Mouse (Mus musculus): Measurements from ENCODE around the gene Thnsl1. TPM values are rescaled to one million over a fixed set of nuclear protein-coding genes. Genes with fewer than 3 reads are reported as not detected.

The Thnsl1 gene
- polyA plus RNA-seq, 1 experiment from 2014 or later: 20.9 TPM

DNA sequence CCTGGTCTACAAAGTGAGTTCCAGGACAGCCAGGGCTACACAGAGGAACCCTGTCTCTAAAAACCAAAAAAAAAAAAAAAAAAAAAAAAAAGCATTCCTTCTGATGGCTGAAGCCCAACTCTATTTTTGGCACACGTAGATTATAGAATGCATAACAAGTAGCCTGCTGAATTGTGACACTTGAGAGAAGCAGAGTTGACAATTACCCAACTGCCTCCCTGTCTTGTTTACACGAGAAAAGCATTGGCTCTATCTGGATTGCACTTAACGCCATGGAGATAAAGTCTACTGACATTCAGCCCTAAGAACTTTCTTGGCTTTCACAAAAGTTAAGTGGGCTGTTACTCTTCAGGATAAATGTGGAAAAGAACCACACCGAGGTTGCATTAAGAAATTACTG is 39.5 kb downstream of the Thnsl1 start:
- H3K9me3 ChIP-seq: no peaks in the 10 kb centered on the region
- H3K27me3 ChIP-seq: no peaks in the 10 kb centered on the region
- H3K9ac ChIP-seq (replicated peaks): no peak overlapping the region
- H3K4me2 ChIP-seq (replicated peaks): no peak overlapping the region
- no peak overlapping the region for H3K27ac ChIP-seq (replicated peaks)
- ATAC-seq (ENCODE audit: low FRiP score, low read depth): no peak
- WGBS: 89% methylated on average over 4 of the region's 4 CpGs
- no peak overlapping the region for H3K4me3 ChIP-seq
- no peaks in the 10 kb centered on the region for H3K36me3 ChIP-seq
- H3K4me1 ChIP-seq: no peaks in the 10 kb centered on the region

DNA sequence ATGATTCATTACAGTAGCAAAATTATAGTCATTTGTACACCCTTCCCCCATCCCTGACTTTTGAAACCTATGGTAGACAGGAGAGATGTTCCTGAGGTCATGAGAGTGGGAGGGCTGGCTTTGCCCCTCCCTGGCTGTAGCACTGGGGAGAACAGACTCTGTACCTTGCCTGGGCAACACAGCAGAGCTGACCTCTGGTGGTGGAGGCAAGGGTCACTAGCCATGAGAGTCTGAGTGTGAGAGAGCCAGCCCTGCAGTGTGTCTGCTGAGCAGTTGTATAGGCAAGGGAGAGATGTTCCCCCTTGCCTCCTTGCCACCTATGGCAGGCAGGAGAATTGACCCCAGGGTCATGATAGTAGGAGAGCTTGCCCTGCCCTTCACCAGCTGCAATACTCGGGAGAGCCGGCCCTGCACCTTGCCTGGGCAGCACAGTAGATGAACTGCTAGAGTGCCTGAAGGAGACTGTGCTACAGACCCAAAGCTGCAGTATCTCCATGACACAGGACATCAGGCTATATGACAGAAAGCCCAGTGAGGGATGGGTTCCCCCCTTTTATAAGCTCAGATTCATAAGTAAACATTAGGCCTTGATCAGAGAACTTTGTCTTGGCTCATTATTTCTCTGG is 40.1 kb downstream of the Thnsl1 start:
- no peak overlapping the region for H3K9ac ChIP-seq (replicated peaks)
- H3K4me2 ChIP-seq (replicated peaks): no peak overlapping the region
- H3K4me1 ChIP-seq: no peaks in the 10 kb centered on the region
- no peaks in the 10 kb centered on the region for H3K36me3 ChIP-seq
- ATAC-seq (ENCODE audit: low FRiP score, low read depth): 0 out of 2 replicates have a peak, but pooled peaks have one; percentile 34
- H3K4me3 ChIP-seq: no peak overlapping the region
- 93% methylated on average over 2 of the region's 2 CpGs for WGBS
- no peaks in the 10 kb centered on the region for H3K9me3 ChIP-seq
- no peaks in the 10 kb centered on the region for H3K27me3 ChIP-seq
- H3K27ac ChIP-seq (replicated peaks): no peak overlapping the region

DNA sequence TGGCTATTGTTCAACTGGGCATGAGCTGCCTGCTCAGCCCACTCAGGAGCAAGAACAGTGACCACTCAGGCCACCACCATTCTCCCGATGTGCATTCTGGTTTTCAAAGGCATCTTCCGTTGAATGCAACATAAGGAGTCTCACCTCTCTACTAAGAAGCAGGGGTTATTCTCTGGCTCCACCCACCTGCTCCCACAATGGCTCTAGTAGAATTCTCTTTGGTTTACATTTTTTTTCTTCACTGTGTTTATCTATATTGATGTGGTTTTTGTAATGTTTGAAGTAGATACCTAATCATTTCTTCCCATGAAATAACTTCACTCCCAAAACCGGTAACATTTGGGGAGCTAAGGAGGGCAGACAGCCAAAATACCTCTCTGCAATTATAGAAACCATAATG is 48.1 kb downstream of the Thnsl1 start:
- H3K9me3 ChIP-seq: no peaks in the 10 kb centered on the region
- 82% methylated on average over 3 of the region's 3 CpGs for WGBS
- no peaks in the 10 kb centered on the region for H3K27me3 ChIP-seq
- H3K4me2 ChIP-seq (replicated peaks): no peak overlapping the region
- no peak overlapping the region for H3K9ac ChIP-seq (replicated peaks)
- no peaks in the 10 kb centered on the region for H3K4me1 ChIP-seq
- no peak overlapping the region for H3K27ac ChIP-seq (replicated peaks)
- H3K36me3 ChIP-seq: no peaks in the 10 kb centered on the region
- H3K4me3 ChIP-seq: no peak overlapping the region
- ATAC-seq (ENCODE audit: low FRiP score, low read depth): no peak

DNA sequence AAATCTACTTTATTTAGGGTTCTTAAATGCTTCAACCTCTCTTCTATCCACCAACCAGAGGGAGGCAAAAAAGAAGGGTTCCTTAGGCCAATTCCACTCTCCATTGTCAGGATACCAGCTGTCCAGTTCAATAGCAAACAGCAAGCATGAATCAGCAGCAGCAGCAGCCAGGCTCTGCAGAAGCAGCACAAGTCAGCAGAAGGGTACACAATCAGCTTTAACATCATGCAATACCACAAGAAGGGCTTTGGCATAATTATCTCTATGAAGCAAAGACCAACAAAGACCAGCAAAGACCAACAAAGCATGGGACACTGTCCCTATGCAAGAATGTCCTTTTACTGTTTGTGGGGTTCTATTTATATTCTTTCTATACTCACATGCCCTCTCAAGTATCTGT is 48.8 kb downstream of the Thnsl1 start:
- Histone ChIP-seq H3K27ac (replicated peaks) (no peak overlapping the region), H3K9ac (replicated peaks) (no peak overlapping the region), H3K4me3 (no peak overlapping the region), H3K36me3 (no peaks in the 10 kb centered on the region), H3K9me3 (no peaks in the 10 kb centered on the region), H3K27me3 (no peaks in the 10 kb centered on the region), H3K4me2 (replicated peaks) (no peak overlapping the region), H3K4me1 (no peaks in the 10 kb centered on the region)
- no peak for ATAC-seq (ENCODE audit: low FRiP score, low read depth)

DNA sequence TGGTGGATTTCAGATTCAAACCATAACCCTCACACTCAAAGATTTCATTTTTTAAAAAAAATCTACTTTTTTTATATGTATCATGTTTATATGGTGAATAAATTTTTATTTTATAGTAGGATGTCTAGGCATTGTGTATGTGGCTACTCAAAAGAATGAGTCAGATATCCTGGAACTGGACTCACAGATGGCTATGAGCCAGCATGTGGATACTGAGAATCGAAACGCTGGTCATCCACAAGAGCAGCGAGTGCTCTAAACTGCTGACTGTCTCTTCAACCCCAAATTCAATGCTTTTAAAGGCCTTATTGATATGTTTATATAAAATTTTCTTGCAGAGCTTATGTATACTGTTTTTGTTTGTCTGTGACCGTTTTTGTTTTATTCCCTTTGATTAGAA is 52.8 kb downstream of the Thnsl1 start:
- no peaks in the 10 kb centered on the region for H3K27me3 ChIP-seq
- H3K9me3 ChIP-seq: no peaks in the 10 kb centered on the region
- no peak for ATAC-seq (ENCODE audit: low FRiP score, low read depth)
- H3K4me2 ChIP-seq (replicated peaks): no peak overlapping the region
- 0 out of 2 replicates have a peak, but pooled peaks cover 5% of the 10 kb centered on the region for H3K4me1 ChIP-seq
- H3K4me3 ChIP-seq: no peak overlapping the region
- H3K27ac ChIP-seq (replicated peaks): no peak overlapping the region
- no peak overlapping the region for H3K9ac ChIP-seq (replicated peaks)
- no peaks in the 10 kb centered on the region for H3K36me3 ChIP-seq
- 93% methylated on average over 4 of the region's 4 CpGs for WGBS

DNA sequence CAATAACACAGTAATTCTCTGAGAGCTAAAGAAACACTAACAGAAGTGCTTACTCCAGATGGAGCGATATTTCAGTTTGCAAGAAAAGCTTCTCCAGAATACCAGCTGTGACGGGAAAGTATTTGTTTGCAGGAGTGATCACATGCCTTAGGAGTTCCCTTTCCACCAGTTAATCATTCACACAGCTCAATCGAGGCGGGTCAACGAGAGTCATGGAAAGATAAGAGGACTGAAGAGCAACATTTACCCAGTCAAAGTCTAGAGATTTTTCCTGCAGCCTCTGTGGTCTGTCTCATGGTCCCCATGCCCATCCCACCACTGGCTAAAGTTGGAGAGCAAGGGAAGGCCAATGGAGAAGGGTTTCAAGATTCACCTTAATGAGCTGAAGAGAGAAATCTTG is 53.6 kb downstream of the Thnsl1 start:
- Histone ChIP-seq H3K36me3 (no peaks in the 10 kb centered on the region), H3K9ac (replicated peaks) (no peak overlapping the region), H3K27me3 (no peaks in the 10 kb centered on the region), H3K4me3 (no peak overlapping the region), H3K4me1 (0 out of 2 replicates have a peak, but pooled peaks cover 5% of the 10 kb centered on the region), H3K4me2 (replicated peaks) (no peak overlapping the region), H3K27ac (replicated peaks) (no peak overlapping the region), H3K9me3 (no peaks in the 10 kb centered on the region)
- WGBS: 75% methylated on average over 5 of the region's 5 CpGs
- no peak for ATAC-seq (ENCODE audit: low FRiP score, low read depth)

DNA sequence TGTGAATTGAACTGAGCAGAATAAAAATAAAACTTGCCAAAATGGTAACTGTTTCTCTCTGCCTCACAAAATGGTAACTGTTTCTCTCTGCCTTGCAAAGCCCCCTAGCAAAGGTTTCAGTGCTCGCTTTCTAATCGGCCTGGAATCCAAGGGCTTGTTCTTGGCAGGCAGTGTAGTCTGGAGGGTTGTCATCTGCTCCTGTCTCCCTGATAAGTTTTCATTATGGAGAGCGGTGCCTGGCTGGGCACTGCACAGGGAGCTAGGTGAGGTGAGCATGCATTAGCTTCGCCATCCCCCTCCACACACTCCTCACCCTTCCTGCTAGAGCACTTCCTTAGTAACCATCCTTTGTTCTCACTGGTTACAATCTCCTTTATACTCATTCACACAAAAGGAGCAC is 54.5 kb downstream of the Thnsl1 start:
- no peak for ATAC-seq (ENCODE audit: low FRiP score, low read depth)
- no peaks in the 10 kb centered on the region for H3K27me3 ChIP-seq

DNA sequence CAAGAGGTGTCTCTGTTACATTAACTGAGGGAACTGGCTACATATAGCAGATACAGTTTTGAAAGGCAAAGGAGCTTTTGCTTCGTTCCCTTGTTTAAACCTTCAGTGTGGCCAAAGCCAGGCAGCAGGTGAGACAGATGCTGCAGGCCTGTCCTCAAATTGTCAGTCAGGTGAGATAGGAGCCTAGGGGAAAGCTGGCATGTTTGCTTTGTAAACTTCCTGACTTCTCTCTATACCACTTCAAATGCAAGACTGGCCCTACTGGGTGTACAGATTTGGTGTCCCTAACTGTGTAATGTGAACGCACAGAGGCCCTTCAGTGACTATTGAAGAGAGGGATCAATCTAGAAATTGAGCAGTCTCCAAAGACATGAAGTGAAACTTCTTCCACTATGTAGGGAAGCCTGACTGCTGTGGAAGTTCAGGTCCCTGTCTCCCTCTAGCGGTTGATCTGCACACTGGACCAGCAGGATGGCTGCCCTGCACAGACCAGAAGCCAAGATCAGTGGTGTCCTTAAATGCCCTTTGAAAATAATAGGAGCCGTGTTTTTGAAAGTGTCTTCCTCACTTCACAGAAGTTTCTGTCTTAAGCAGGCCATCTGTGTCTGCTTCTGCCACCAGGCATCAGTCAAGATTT is 56.0 kb downstream of the Thnsl1 start:
- no peak overlapping the region for H3K4me2 ChIP-seq (replicated peaks)
- peaks cover 7% of the 10 kb centered on the region; the same call in 1 of the 2 replicates for H3K4me1 ChIP-seq
- H3K27me3 ChIP-seq: no peaks in the 10 kb centered on the region
- peak; percentile 92 for ATAC-seq (ENCODE audit: low FRiP score, low read depth)
- WGBS: 31% methylated on average over 4 of the region's 4 CpGs
- no peak overlapping the region for H3K27ac ChIP-seq (replicated peaks)
- H3K36me3 ChIP-seq: no peaks in the 10 kb centered on the region
- H3K9me3 ChIP-seq: no peaks in the 10 kb centered on the region
- no peak overlapping the region for H3K4me3 ChIP-seq
- no peak overlapping the region for H3K9ac ChIP-seq (replicated peaks)

More for the DNA sequence above, 54.5 kb downstream of the Thnsl1 start:
- Histone ChIP-seq H3K4me1 (0 out of 2 replicates have a peak, but pooled peaks cover 5% of the 10 kb centered on the region), H3K9ac (replicated peaks) (no peak overlapping the region), H3K27ac (replicated peaks) (no peak overlapping the region), H3K4me2 (replicated peaks) (no peak overlapping the region), H3K9me3 (no peaks in the 10 kb centered on the region), H3K4me3 (no peak overlapping the region), H3K36me3 (no peaks in the 10 kb centered on the region)
- 67% methylated on average over 4 of the region's 4 CpGs for WGBS

DNA sequence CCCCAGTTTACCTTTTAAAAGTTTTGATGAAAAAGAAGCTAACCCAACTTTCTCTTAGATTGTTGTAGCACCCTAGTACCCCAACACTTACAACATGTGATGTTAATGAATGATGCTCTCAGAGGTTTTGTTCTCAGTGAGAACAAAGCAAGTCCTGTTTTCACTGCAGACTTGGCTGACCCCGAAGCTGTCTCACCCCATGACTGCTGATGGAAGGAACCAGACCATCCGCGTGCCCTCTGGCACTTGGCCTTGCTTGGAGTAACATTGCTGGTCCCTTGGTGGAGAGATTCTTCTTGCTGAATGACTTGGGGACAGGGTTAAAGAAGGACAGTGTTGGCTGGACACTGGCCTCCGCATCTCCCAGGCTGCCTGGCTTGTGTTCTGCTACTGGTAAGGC is 58.5 kb downstream of the Thnsl1 start:
- H3K9me3 ChIP-seq: no peaks in the 10 kb centered on the region
- no peak overlapping the region for H3K4me2 ChIP-seq (replicated peaks)
- WGBS: 83% methylated on average over 4 of the region's 4 CpGs
- H3K9ac ChIP-seq (replicated peaks): no peak overlapping the region
- no peaks in the 10 kb centered on the region for H3K27me3 ChIP-seq
- peaks cover 22% of the 10 kb centered on the region for H3K4me1 ChIP-seq
- no peak overlapping the region for H3K27ac ChIP-seq (replicated peaks)
- ATAC-seq (ENCODE audit: low FRiP score, low read depth): no peak
- no peaks in the 10 kb centered on the region for H3K36me3 ChIP-seq
- H3K4me3 ChIP-seq: no peak overlapping the region

Other genes starting within 250 kb of the Thnsl1 start
- 67.8 and 75.0 TPM in 2 replicates for gene Arhgap21, start 236.8 kb upstream of the Thnsl1 start, polyA plus RNA-seq (2016; fragmentation: Nextera tagmentation; extraction: Ambion mirVana)
- gene Enkur, start 359 bp upstream of the Thnsl1 start, polyA plus RNA-seq (2016; fragmentation: Nextera tagmentation; extraction: Ambion mirVana): 1.1 and 1.2 TPM in 2 replicates
- 1.3 TPM in 2 replicates for gene Gpr158, start 161.8 kb downstream of the Thnsl1 start, polyA plus RNA-seq (2016; fragmentation: Nextera tagmentation; extraction: Ambion mirVana)

Measured in midbrain, embryonic 12.5 days (tissue).